Mouse (Mus musculus) testis, adult 2 months (tissue): ENCODE measurements around the gene Set. TPM values are rescaled to one million over a fixed set of nuclear protein-coding genes. Genes with fewer than 3 reads are reported as not detected.
A peak's percentile ranks its signal among the peaks of the same experiment; 100 is the strongest.

Source experiments
- H3K27ac ChIP-seq: fragments of 200-500 bp; 2 replicates; pipeline ENCODE4 v1.5.1; 2012; ENCODE audit warnings: low read depth, low read length; ENCODE audit not compliant: control insufficient read depth, insufficient read depth
- H3K27me3 ChIP-seq: fragments of 200-500 bp; 2 replicates; pipeline ENCODE4 v1.6.1; 2012; ENCODE audit warnings: mild to moderate bottlenecking, low read length, moderate library complexity; ENCODE audit not compliant: control insufficient read depth, insufficient read depth
- H3K36me3 ChIP-seq: fragments of 200-500 bp; 2 replicates; pipeline ENCODE4 v1.6.1; 2012; ENCODE audit warnings: mild to moderate bottlenecking, low read length; ENCODE audit not compliant: control insufficient read depth, insufficient read depth
- H3K4me1 ChIP-seq: fragments of 200-500 bp; 2 replicates; pipeline ENCODE4 v1.6.1; 2012; ENCODE audit warnings: low read length; ENCODE audit not compliant: control insufficient read depth, insufficient read depth
- H3K4me3 ChIP-seq: fragments of 200-500 bp; 2 replicates; pipeline ENCODE4 v1.5.1; 2012; ENCODE audit warnings: low read depth, mild to moderate bottlenecking, low read length, moderate library complexity, mixed read lengths; ENCODE audit not compliant: control insufficient read depth
- CTCF ChIP-seq: fragments of 200-500 bp; IDR thresholded peaks from 2 replicates; pipeline ENCODE4 v1.5.1; 2012; ENCODE audit warnings: low read depth, mild to moderate bottlenecking, inconsistent platforms, low read length, moderate library complexity; ENCODE audit not compliant: control insufficient read depth, insufficient read depth, insufficient replicate concordance
- POLR2A ChIP-seq: fragments of 200-500 bp; IDR thresholded peaks from 2 replicates; pipeline ENCODE4 v1.6.1; 2012; ENCODE audit warnings: low read depth, mild to moderate bottlenecking, inconsistent platforms, low read length, moderate library complexity; ENCODE audit not compliant: control insufficient read depth
- polyA plus RNA-seq: library from polyadenylated mRNA; depleted of rRNA; stranded (reverse); fragments of >200 nt; gene quantifications from 2 replicates; pipeline ENCODE4 v1.2.3, GENCODE M21; 2012; rRNA removed

Set gene
- polyA plus RNA-seq, result 32.7 and 38.9 TPM in 2 replicates

- peak within 1 kb of the TSS; percentile 59; the same call in 1 of the 2 replicates for H3K27ac ChIP-seq
- TF ChIP-seq POLR2A (peak; percentile 41; the same call in 1 of the 2 replicates), CTCF (no peak)
Observed at GRCm38 (mm10) chr2:30057223-30057904, at the start of gene Set. TSS of gene Set (plus strand) at chr2:30057378.

DNA sequence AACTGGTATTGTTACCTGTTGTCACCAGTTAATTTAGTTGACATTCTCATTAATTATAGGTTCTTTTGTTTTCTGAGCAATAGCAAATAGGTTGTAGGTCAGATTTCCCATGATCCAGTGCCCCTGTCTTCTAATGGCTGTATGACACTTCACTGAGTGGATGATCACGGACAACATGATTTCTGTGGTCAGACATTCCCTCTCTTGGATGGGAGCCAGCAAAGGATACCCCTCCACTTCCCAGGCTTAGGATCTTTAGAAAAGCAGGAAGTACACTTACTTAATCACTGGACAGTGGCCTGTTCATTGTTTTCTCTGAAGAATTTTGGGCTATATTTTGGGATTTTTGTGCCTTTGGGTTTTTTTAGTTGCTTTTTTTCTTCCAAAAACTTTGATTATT, 48.1 kb upstream of the Set start:
- no peaks in the 10 kb centered on the region for H3K27me3 ChIP-seq
- no peak overlapping the region for H3K27ac ChIP-seq
- no peaks in the 10 kb centered on the region for H3K4me1 ChIP-seq
- TF ChIP-seq CTCF (no peak), POLR2A (no peak)
- H3K4me3 ChIP-seq, result no peak overlapping the region
- H3K36me3 ChIP-seq, result peaks cover 12% of the 10 kb centered on the region

More at GRCm38 (mm10) chr2:30057223-30057904, at the start of gene Set:
- H3K4me3 ChIP-seq, result peak within 1 kb of the TSS; percentile 49
- H3K4me1 ChIP-seq, result peaks cover 19% of the 10 kb centered on the region
- H3K27me3 ChIP-seq, result no peaks in the 10 kb centered on the region
- no peaks in the 10 kb centered on the region for H3K36me3 ChIP-seq

GRCm38 (mm10) chr2:30010840-30011281, 46.3 kb upstream of the Set start:
- no peaks in the 10 kb centered on the region for H3K4me1 ChIP-seq
- TF ChIP-seq CTCF, result no peak
- no peak for TF ChIP-seq POLR2A
- H3K4me3 ChIP-seq, result no peak overlapping the region
- H3K27ac ChIP-seq, result no peak overlapping the region
- H3K36me3 ChIP-seq, result peaks cover 9% of the 10 kb centered on the region
- H3K27me3 ChIP-seq, result no peaks in the 10 kb centered on the region

DNA sequence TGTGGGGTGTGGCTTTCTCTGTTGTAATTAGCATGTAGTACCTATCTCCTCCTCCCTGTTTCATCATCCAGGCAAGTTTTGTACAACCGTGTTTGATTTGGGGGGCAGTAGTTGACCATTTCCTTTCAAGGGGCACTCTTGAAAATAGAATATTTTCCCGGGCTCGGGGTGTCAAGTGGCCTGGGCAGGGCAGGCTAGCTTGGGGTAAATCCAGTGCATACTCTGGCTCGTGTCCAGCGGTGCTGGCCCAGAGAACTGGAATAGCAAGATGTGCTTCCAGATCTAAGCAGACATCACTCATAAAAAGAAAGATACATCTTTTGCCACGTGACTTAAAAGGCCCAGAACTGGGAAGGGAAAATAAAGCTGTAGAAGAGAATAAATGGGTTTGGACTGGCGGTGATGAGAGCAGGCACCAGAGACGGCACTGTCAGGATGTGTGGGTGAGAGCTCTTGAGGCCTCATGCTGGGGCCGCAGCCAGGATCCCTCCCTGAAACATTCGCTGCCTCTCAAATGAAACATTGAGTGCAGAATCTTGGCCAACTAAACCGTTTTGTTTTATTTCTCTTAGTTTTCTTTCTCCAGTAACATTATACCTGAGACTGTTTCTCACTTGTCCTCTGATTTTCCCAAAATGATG, 42.7 kb upstream of the Set start:
- Histone ChIP-seq H3K36me3 (peaks cover 6% of the 10 kb centered on the region), H3K27ac (no peak overlapping the region), H3K27me3 (no peaks in the 10 kb centered on the region), H3K4me1 (no peaks in the 10 kb centered on the region), H3K4me3 (no peak overlapping the region)
- TF ChIP-seq CTCF, result no peak
- no peak for TF ChIP-seq POLR2A

DNA sequence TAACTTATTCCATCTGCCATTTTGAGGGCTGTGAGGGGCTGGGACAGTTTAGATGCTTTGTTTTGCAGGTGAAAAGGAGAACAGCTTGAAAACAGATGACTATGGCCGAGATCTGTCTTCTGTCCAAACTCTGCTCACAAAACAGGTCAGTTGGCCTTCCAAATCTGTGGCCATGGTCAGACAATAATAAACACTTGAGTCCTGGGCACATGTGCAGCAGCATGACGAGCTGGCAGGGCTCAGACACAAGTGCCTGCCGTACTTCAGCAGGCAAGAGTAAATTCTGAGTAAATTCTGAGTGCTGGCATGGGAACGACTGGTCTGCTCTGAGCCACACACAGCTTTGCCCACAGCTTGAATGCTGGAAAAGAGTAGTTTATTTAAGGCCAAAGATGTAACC, 31.7 kb upstream of the Set start:
- TF ChIP-seq POLR2A (no peak), CTCF (no peak)
- Histone ChIP-seq H3K4me1 (no peaks in the 10 kb centered on the region), H3K4me3 (no peak overlapping the region), H3K27me3 (no peaks in the 10 kb centered on the region), H3K36me3 (peaks cover 14% of the 10 kb centered on the region), H3K27ac (no peak overlapping the region)

GRCm38 (mm10) chr2:30026997-30027396, 30.2 kb upstream of the Set start:
- no peaks in the 10 kb centered on the region for H3K27me3 ChIP-seq
- H3K27ac ChIP-seq, result no peak overlapping the region
- no peaks in the 10 kb centered on the region for H3K4me1 ChIP-seq
- H3K36me3 ChIP-seq, result peaks cover 10% of the 10 kb centered on the region
- TF ChIP-seq POLR2A, result no peak
- TF ChIP-seq CTCF, result no peak
- H3K4me3 ChIP-seq, result no peak overlapping the region

- Histone ChIP-seq H3K4me3 (no peak overlapping the region), H3K4me1 (no peaks in the 10 kb centered on the region), H3K36me3 (no peaks in the 10 kb centered on the region; the same call in 1 of the 2 replicates)
Observed at GRCm38 (mm10) chr2:30032244-30032846, 24.8 kb upstream of the Set start.

More at GRCm38 (mm10) chr2:30032244-30032846, 24.8 kb upstream of the Set start:
- TF ChIP-seq POLR2A (no peak), CTCF (no peak)
- Histone ChIP-seq H3K27me3 (no peaks in the 10 kb centered on the region), H3K27ac (no peak overlapping the region)
